19 mouse cellular contexts compared by ENCODE assay signal in genomic region chr12:106828542-106828941, GRCm38 (mm10).
A peak's percentile ranks its signal among the peaks of the same experiment; 100 is the strongest.
DNase-seq lines count a peak whose midpoint lies in the region; ATAC-seq lines count a peak whose summit lies in the region.
"Had no signal": no experiment of that assay in that cellular context is flagged by ENCODE, and none has a peak within 500 bp of the region (broad histone marks: within the 10 kb centered on the region; RNA-seq: fewer than 3 reads in every experiment).

No protein-coding gene starts in this region.

- intact Hi-C loops in heart, postnatal 14 days (cut with DNase I), result no loop called here
- intact Hi-C loops in left cerebral cortex, postnatal 4 days (cut with DNase I), result no loop called here

- no peak overlapping the region for H3K4me3 ChIP-seq in heart, embryonic 11.5 days (ENCODE audit: low read depth, low read length)
- H3K4me3 ChIP-seq in limb, embryonic 12.5 days (replicated peaks), result no peak overlapping the region
- H3K4me3 ChIP-seq: layer of hippocampus, adult 2 months; limb, embryonic 15.5 days had no signal

- H3K9me3 ChIP-seq in heart, embryonic 11.5 days (replicated peaks; ENCODE audit: control insufficient read depth, low read length), result no peaks in the 10 kb centered on the region
- H3K9me3 ChIP-seq in limb, embryonic 12.5 days, result no peaks in the 10 kb centered on the region
- H3K9me3 ChIP-seq: limb, embryonic 15.5 days had no signal

- 0 out of 2 replicates have a peak, but pooled peaks cover 5% of the 10 kb centered on the region for H3K4me1 ChIP-seq in heart, embryonic 11.5 days (ENCODE audit: control insufficient read depth, insufficient read depth, low read length)
- H3K4me1 ChIP-seq in limb, embryonic 12.5 days (replicated peaks), result peaks cover 33% of the 10 kb centered on the region

- no peak for ATAC-seq in heart, embryonic 11.5 days (replicated peaks; ENCODE audit: insufficient number of reproducible peaks, low FRiP score, low TSS enrichment)
- ATAC-seq in limb, embryonic 12.5 days (ENCODE audit: insufficient number of reproducible peaks, insufficient read depth, low FRiP score, low TSS enrichment, low read depth), result no peak
- ATAC-seq: CD4-positive, CD25-positive, alpha-beta regulatory T cell, adult 4 months had no signal

- no peak for DNase-seq in heart, postnatal 14 days
- peak; percentile 14 for DNase-seq in thymus, postnatal 14 days
- no peak for DNase-seq in thymus, postnatal 0 days (ENCODE audit: low spot score)
- no peak for DNase-seq in left cerebral cortex, postnatal 4 days
- DNase-seq in frontal cortex, adult 2 months (ENCODE audit: extremely low spot score in 1 of 2, low spot score in 1 of 2), result no peak
- DNase-seq: cerebellum, adult 11 months; cerebellum, postnatal 10 days; kidney, adult 2 months; kidney, postnatal 10 days; lung, embryonic 14.5 days; right cerebral cortex, postnatal 25 days; spleen, adult 18-20 months had no signal

- WGBS in heart, embryonic 11.5 days (ENCODE audit: insufficient replicate concordance), result 13% methylated on average over 3 of the region's 3 CpGs
- 6% methylated on average over 3 of the region's 3 CpGs for WGBS in limb, embryonic 12.5 days

- H3K27ac ChIP-seq in heart, embryonic 11.5 days (ENCODE audit: low read depth, low read length), result no peak overlapping the region
- H3K27ac ChIP-seq in limb, embryonic 12.5 days, result no peak overlapping the region
- H3K27ac ChIP-seq: hindbrain, embryonic 14.5 days; layer of hippocampus, adult 2 months; limb, embryonic 15.5 days; liver, embryonic 14.5 days had no signal

- H3K27me3 ChIP-seq in heart, embryonic 11.5 days (ENCODE audit: control insufficient read depth, insufficient read depth, low read length), result peaks cover 5% of the 10 kb centered on the region; the same call in 1 of the 2 replicates
- H3K27me3 ChIP-seq in limb, embryonic 12.5 days, result peaks cover 8% of the 10 kb centered on the region
- H3K27me3 ChIP-seq: limb, embryonic 15.5 days had no signal

- H3K4me2 ChIP-seq in heart, embryonic 11.5 days, result peak overlapping the region; percentile 31; the same call in 1 of the 2 replicates
- H3K4me2 ChIP-seq in limb, embryonic 12.5 days, result 0 out of 2 replicates have a peak overlapping the region, but pooled peaks have one; percentile 30
- H3K4me2 ChIP-seq: hindbrain, embryonic 14.5 days; limb, embryonic 15.5 days; lung, embryonic 14.5 days had no signal

- no peak overlapping the region for H3K9ac ChIP-seq in heart, embryonic 11.5 days (ENCODE audit: low read depth, low read length)
- 0 out of 2 replicates have a peak overlapping the region, but pooled peaks have one; percentile 18 for H3K9ac ChIP-seq in limb, embryonic 12.5 days (replicated peaks)
- H3K9ac ChIP-seq: hindbrain, embryonic 14.5 days; limb, embryonic 15.5 days; liver, embryonic 14.5 days; lung, embryonic 14.5 days had no signal

- no peaks in the 10 kb centered on the region for H3K36me3 ChIP-seq in heart, embryonic 11.5 days (ENCODE audit: control insufficient read depth, insufficient read depth, low read length)
- no peaks in the 10 kb centered on the region for H3K36me3 ChIP-seq in limb, embryonic 12.5 days
- H3K36me3 ChIP-seq: limb, embryonic 15.5 days had no signal
